Mouse (Mus musculus) stomach, embryonic 15.5 days (tissue): ENCODE results near the gene Poll. TPM values are rescaled to one million over a fixed set of nuclear protein-coding genes. Genes with fewer than 3 reads are reported as not detected.
A peak's percentile ranks its signal among the peaks of the same experiment; 100 is the strongest.

Experiments
- ATAC-seq: fragments of 200-750 bp; cut with Nextera tagmentation; 2 replicates; pipeline ENCODE4 v1.8.0; 2017; ENCODE audit warnings: low read depth, moderate number of reproducible peaks, moderate TSS enrichment; ENCODE audit not compliant: insufficient read depth, low FRiP score
- H3K27ac ChIP-seq: fragments of 300-500 bp; sonication (generic); 2 replicates; pipeline ENCODE4 v1.5.1; 2015; ENCODE audit warnings: mild to moderate bottlenecking, inconsistent platforms
- H3K27me3 ChIP-seq: fragments of 300-500 bp; sonication (generic); replicated peaks from 2 replicates; pipeline ENCODE4 v1.6.1; 2015; ENCODE audit warnings: inconsistent platforms
- H3K36me3 ChIP-seq: fragments of 300-500 bp; sonication (generic); 2 replicates; pipeline ENCODE4 v1.6.1; 2015; ENCODE audit warnings: inconsistent platforms
- H3K4me1 ChIP-seq: fragments of 300-500 bp; sonication (generic); 2 replicates; pipeline ENCODE4 v1.6.1; 2015; ENCODE audit warnings: inconsistent platforms
- H3K4me2 ChIP-seq: fragments of 300-500 bp; sonication (generic); 2 replicates; pipeline ENCODE4 v1.6.1; 2015; ENCODE audit warnings: mild to moderate bottlenecking, inconsistent platforms
- H3K4me3 ChIP-seq: fragments of 300-500 bp; sonication (generic); replicated peaks from 2 replicates; pipeline ENCODE4 v1.5.1; 2015; ENCODE audit warnings: inconsistent platforms
- H3K9ac ChIP-seq: fragments of 300-500 bp; sonication (generic); 2 replicates; pipeline ENCODE4 v1.6.1; 2015; ENCODE audit warnings: inconsistent platforms
- H3K9me3 ChIP-seq: fragments of 300-500 bp; sonication (generic); 2 replicates; pipeline ENCODE4 v1.6.1; 2016; ENCODE audit warnings: inconsistent platforms
- WGBS: fragments of 180-500 bp; shearing (Covaris S2); methylation state at CpG from one replicate; pipeline ENCODE4 v1.1.7; 2015; 5-methylcytosine and 5-hydroxymethylcytosine counted together
- polyA plus RNA-seq: library from polyadenylated mRNA; unstranded; fragments of >200 nt; fragmentation: Nextera tagmentation; extraction: Ambion mirVana; gene quantifications from 2 replicates; pipeline ENCODE4 v1.2.1, GENCODE M21; 2015

The Poll gene
- polyA plus RNA-seq, 1 experiment from 2014 or later, result 12.5 TPM

- WGBS, result 11% methylated on average over 8 of the region's 8 CpGs
- 0 out of 2 replicates have a peak, but pooled peaks have one; percentile 3 for ATAC-seq
- peak overlapping the region; percentile 26; the same call in 1 of the 2 replicates for H3K27ac ChIP-seq
- H3K4me3 ChIP-seq, result no peak overlapping the region
- H3K4me2 ChIP-seq, result peak overlapping the region; percentile 10; the same call in 1 of the 2 replicates
- H3K4me1 ChIP-seq, result peaks cover 29% of the 10 kb centered on the region
- H3K9me3 ChIP-seq, result no peaks in the 10 kb centered on the region
- H3K27me3 ChIP-seq, result no peaks in the 10 kb centered on the region
- no peak overlapping the region for H3K9ac ChIP-seq
- peaks cover 12% of the 10 kb centered on the region; the same call in 1 of the 2 replicates for H3K36me3 ChIP-seq
These were observed 15.3 kb upstream of the Poll start for GRCm38 (mm10) chr19:45575632-45576001.

- no peak overlapping the region for H3K4me3 ChIP-seq
- H3K9ac ChIP-seq, result no peak overlapping the region
- H3K27me3 ChIP-seq, result no peaks in the 10 kb centered on the region
- peak overlapping the region; percentile 10; the same call in 1 of the 2 replicates for H3K4me2 ChIP-seq
- ATAC-seq, result 0 out of 2 replicates have a peak, but pooled peaks have one; percentile 10
- H3K36me3 ChIP-seq, result peaks cover 12% of the 10 kb centered on the region; the same call in 1 of the 2 replicates
- 40% methylated on average over 19 of the region's 19 CpGs for WGBS
- H3K27ac ChIP-seq, result peak overlapping the region; percentile 26; the same call in 1 of the 2 replicates
- peaks cover 29% of the 10 kb centered on the region for H3K4me1 ChIP-seq
- no peaks in the 10 kb centered on the region for H3K9me3 ChIP-seq
These were observed 14.8 kb upstream of the Poll start for GRCm38 (mm10) chr19:45574941-45575631.

GRCm38 (mm10) chr19:45574339-45574898 is 14.1 kb upstream of the Poll start:
- WGBS, result 63% methylated on average over 7 of the region's 7 CpGs
- no peak for ATAC-seq
- Histone ChIP-seq H3K9ac (no peak overlapping the region), H3K27ac (no peak overlapping the region), H3K9me3 (no peaks in the 10 kb centered on the region), H3K4me2 (no peak overlapping the region), H3K4me1 (peaks cover 32% of the 10 kb centered on the region), H3K4me3 (no peak overlapping the region), H3K36me3 (peaks cover 12% of the 10 kb centered on the region; the same call in 1 of the 2 replicates), H3K27me3 (no peaks in the 10 kb centered on the region)

- Histone ChIP-seq H3K27ac (no peak overlapping the region), H3K4me1 (peaks cover 32% of the 10 kb centered on the region), H3K36me3 (peaks cover 8% of the 10 kb centered on the region; the same call in 1 of the 2 replicates), H3K4me2 (no peak overlapping the region), H3K9ac (no peak overlapping the region), H3K4me3 (no peak overlapping the region), H3K27me3 (no peaks in the 10 kb centered on the region), H3K9me3 (no peaks in the 10 kb centered on the region)
- 25% methylated on average over 6 of the region's 6 CpGs for WGBS
- peak; percentile 37; the same call in 1 of the 2 replicates for ATAC-seq
These were observed 13.5 kb upstream of the Poll start for GRCm38 (mm10) chr19:45573861-45574267.

GRCm38 (mm10) chr19:45573033-45573432 is 12.7 kb upstream of the Poll start:
- H3K4me2 ChIP-seq, result no peak overlapping the region
- H3K36me3 ChIP-seq, result peaks cover 3% of the 10 kb centered on the region; the same call in 1 of the 2 replicates
- no peak overlapping the region for H3K4me3 ChIP-seq
- no peak overlapping the region for H3K27ac ChIP-seq
- no peaks in the 10 kb centered on the region for H3K27me3 ChIP-seq
- H3K9ac ChIP-seq, result no peak overlapping the region
- no peaks in the 10 kb centered on the region for H3K9me3 ChIP-seq
- H3K4me1 ChIP-seq, result peaks cover 32% of the 10 kb centered on the region
- 78% methylated on average over 6 of the region's 6 CpGs for WGBS
- no peak for ATAC-seq

- Histone ChIP-seq H3K27me3 (no peaks in the 10 kb centered on the region), H3K4me1 (peaks cover 18% of the 10 kb centered on the region), H3K4me3 (no peak overlapping the region), H3K4me2 (no peak overlapping the region), H3K9ac (no peak overlapping the region), H3K9me3 (no peaks in the 10 kb centered on the region), H3K27ac (no peak overlapping the region), H3K36me3 (no peaks in the 10 kb centered on the region)
- WGBS, result 43% methylated on average over 14 of the region's 14 CpGs
- no peak for ATAC-seq
These were observed 7.0 kb upstream of the Poll start for GRCm38 (mm10) chr19:45567367-45567766.

- Histone ChIP-seq H3K9ac (no peak overlapping the region), H3K27ac (no peak overlapping the region), H3K4me3 (no peak overlapping the region), H3K27me3 (no peaks in the 10 kb centered on the region), H3K9me3 (no peaks in the 10 kb centered on the region), H3K36me3 (no peaks in the 10 kb centered on the region), H3K4me1 (peaks cover 22% of the 10 kb centered on the region), H3K4me2 (no peak overlapping the region)
- no peak for ATAC-seq
- WGBS, result 43% methylated on average over 15 of the region's 15 CpGs
These were observed 5.8 kb upstream of the Poll start for GRCm38 (mm10) chr19:45565925-45566715.

GRCm38 (mm10) chr19:45554136-45554535 is 6.2 kb downstream of the Poll start:
- Histone ChIP-seq H3K9me3 (no peaks in the 10 kb centered on the region), H3K4me1 (peaks cover 11% of the 10 kb centered on the region; the same call in 1 of the 2 replicates), H3K9ac (no peak overlapping the region), H3K27me3 (no peaks in the 10 kb centered on the region), H3K36me3 (peaks cover 16% of the 10 kb centered on the region; the same call in 1 of the 2 replicates), H3K27ac (no peak overlapping the region), H3K4me3 (no peak overlapping the region), H3K4me2 (no peak overlapping the region)
- ATAC-seq, result no peak
- WGBS, result 89% methylated on average over 11 of the region's 11 CpGs

- no peak overlapping the region for H3K4me2 ChIP-seq
- peaks cover 13% of the 10 kb centered on the region; the same call in 1 of the 2 replicates for H3K36me3 ChIP-seq
- peaks cover 11% of the 10 kb centered on the region; the same call in 1 of the 2 replicates for H3K4me1 ChIP-seq
- no peaks in the 10 kb centered on the region for H3K27me3 ChIP-seq
- 34% methylated on average over 6 of the region's 6 CpGs for WGBS
- H3K27ac ChIP-seq, result no peak overlapping the region
- H3K9me3 ChIP-seq, result no peaks in the 10 kb centered on the region
- no peak overlapping the region for H3K9ac ChIP-seq
- ATAC-seq, result peak; percentile 53; the same call in 1 of the 2 replicates
- H3K4me3 ChIP-seq, result no peak overlapping the region
These were observed 8.1 kb downstream of the Poll start for GRCm38 (mm10) chr19:45552187-45552586.

- ATAC-seq, result no peak
- peaks cover 6% of the 10 kb centered on the region; the same call in 1 of the 2 replicates for H3K27me3 ChIP-seq
- WGBS, result 62% methylated on average over 4 of the region's 4 CpGs
- peaks cover 10% of the 10 kb centered on the region; the same call in 1 of the 2 replicates for H3K36me3 ChIP-seq
- peaks cover 11% of the 10 kb centered on the region; the same call in 1 of the 2 replicates for H3K4me1 ChIP-seq
- no peak overlapping the region for H3K27ac ChIP-seq
- H3K9me3 ChIP-seq, result no peaks in the 10 kb centered on the region
- no peak overlapping the region for H3K4me2 ChIP-seq
- no peak overlapping the region for H3K4me3 ChIP-seq
- no peak overlapping the region for H3K9ac ChIP-seq
These were observed 10.4 kb downstream of the Poll start for GRCm38 (mm10) chr19:45549948-45550347.

- Histone ChIP-seq H3K9me3 (no peaks in the 10 kb centered on the region), H3K4me2 (no peak overlapping the region), H3K27me3 (peaks cover 6% of the 10 kb centered on the region; the same call in 1 of the 2 replicates), H3K4me1 (peaks cover 16% of the 10 kb centered on the region; the same call in 1 of the 2 replicates), H3K27ac (no peak overlapping the region), H3K36me3 (0 out of 2 replicates have a peak, but pooled peaks cover 5% of the 10 kb centered on the region), H3K9ac (no peak overlapping the region), H3K4me3 (no peak overlapping the region)
- WGBS, result 76% methylated on average over 23 of the region's 23 CpGs
- no peak for ATAC-seq
These were observed 11.0 kb downstream of the Poll start for GRCm38 (mm10) chr19:45549128-45549915.
